25 mouse cellular contexts compared by ENCODE assay signal in genomic region chr2:103992162-103992561, GRCm38 (mm10). TPM values are rescaled to one million over a fixed set of nuclear protein-coding genes. Genes with fewer than 3 reads are reported as not detected.
A peak's percentile ranks its signal among the peaks of the same experiment; 100 is the strongest.
DNase-seq lines count a peak whose midpoint lies in the region; ATAC-seq and TF ChIP-seq lines count a peak whose summit lies in the region.
"Had no signal": no experiment of that assay in that cellular context is flagged by ENCODE, and none has a peak within 500 bp of the region (broad histone marks: within the 10 kb centered on the region; RNA-seq: fewer than 3 reads in every experiment).

No protein-coding gene starts in this region.

- no peak overlapping the region for H3K9ac ChIP-seq in neural tube, embryonic 12.5 days
- H3K9ac ChIP-seq in hindbrain, postnatal 0 days (replicated peaks; ENCODE audit: low read length): peak overlapping the region; percentile 9; the same call in 1 of the 2 replicates
- 0 out of 2 replicates have a peak overlapping the region, but pooled peaks have one; percentile 12 for H3K9ac ChIP-seq in neural tube, embryonic 15.5 days (replicated peaks)
- H3K9ac ChIP-seq: heart, embryonic 13.5 days; kidney, embryonic 15.5 days had no signal

- DNase-seq in heart, adult 11 months: peak; percentile 58
- no peak for DNase-seq in heart, adult 8-10 months (ENCODE audit: low spot score)
- DNase-seq in neural tube, embryonic 10.5 days (ENCODE audit: extremely low spot score, low spot score): no peak
- peak; percentile 14 for DNase-seq in hindbrain, postnatal 0 days (ENCODE audit: low spot score)
- no peak for DNase-seq in left cerebral cortex, adult 9 months (ENCODE audit: low spot score in 2 of 2)
- no peak for DNase-seq in left cerebral cortex, postnatal 14 days (ENCODE audit: low spot score in 2 of 2)
- DNase-seq: adrenal gland, adult 8-10 months; heart, adult 18-20 months; heart, postnatal 14 days; kidney, adult 11 months; kidney, postnatal 36 days; liver; lung, postnatal 4 days; thymus, adult 18-20 months; thymus, postnatal 4 days had no signal

- H3K4me2 ChIP-seq in neural tube, embryonic 12.5 days (replicated peaks): peak overlapping the region; percentile 30; the same call in 1 of the 2 replicates
- H3K4me2 ChIP-seq in hindbrain, postnatal 0 days (ENCODE audit: low read depth, low read length): peak overlapping the region; percentile 22
- H3K4me2 ChIP-seq in neural tube, embryonic 15.5 days: peak overlapping the region; percentile 42
- H3K4me2 ChIP-seq: heart, embryonic 13.5 days; kidney, embryonic 15.5 days had no signal

- 74% methylated on average over 9 of the region's 9 CpGs for WGBS in neural tube, embryonic 12.5 days
- WGBS in hindbrain, postnatal 0 days: 50% methylated on average over 9 of the region's 9 CpGs
- 41% methylated on average over 9 of the region's 9 CpGs for WGBS in neural tube, embryonic 15.5 days

- H3K9me3 ChIP-seq in neural tube, embryonic 12.5 days: no peaks in the 10 kb centered on the region
- H3K9me3 ChIP-seq in hindbrain, postnatal 0 days (ENCODE audit: low read length): no peaks in the 10 kb centered on the region
- H3K9me3 ChIP-seq in neural tube, embryonic 15.5 days (replicated peaks): no peaks in the 10 kb centered on the region
- H3K9me3 ChIP-seq: heart, embryonic 13.5 days; kidney, embryonic 15.5 days had no signal

- H3K4me1 ChIP-seq in neural tube, embryonic 12.5 days: peaks cover 5% of the 10 kb centered on the region; the same call in 1 of the 2 replicates
- no peaks in the 10 kb centered on the region for H3K4me1 ChIP-seq in hindbrain, postnatal 0 days (ENCODE audit: insufficient read depth, low read length)
- peaks cover 14% of the 10 kb centered on the region for H3K4me1 ChIP-seq in neural tube, embryonic 15.5 days
- H3K4me1 ChIP-seq: heart, embryonic 13.5 days; kidney, embryonic 15.5 days had no signal

- H3K27ac ChIP-seq in neural tube, embryonic 12.5 days: no peak overlapping the region
- H3K27ac ChIP-seq in hindbrain, postnatal 0 days: peak overlapping the region; percentile 58
- H3K27ac ChIP-seq in neural tube, embryonic 15.5 days (replicated peaks): peak overlapping the region; percentile 79
- H3K27ac ChIP-seq: heart, embryonic 13.5 days; kidney, embryonic 15.5 days had no signal

- no peak; the same call in 1 of the 2 replicates for ATAC-seq in neural tube, embryonic 12.5 days (ENCODE audit: low FRiP score, low read depth)
- peak; percentile 56; the same call in 1 of the 2 replicates for ATAC-seq in hindbrain, postnatal 0 days
- ATAC-seq in neural tube, embryonic 15.5 days (ENCODE audit: low FRiP score): peak; percentile 62
- ATAC-seq: activated CD4-positive, CD25-positive, alpha-beta regulatory T cell, adult 4 months had no signal

- no peak overlapping the region for H3K4me3 ChIP-seq in neural tube, embryonic 12.5 days
- H3K4me3 ChIP-seq in hindbrain, postnatal 0 days (ENCODE audit: low read length): no peak overlapping the region
- peak overlapping the region; percentile 5; the same call in 1 of the 2 replicates for H3K4me3 ChIP-seq in neural tube, embryonic 15.5 days (replicated peaks)
- H3K4me3 ChIP-seq: heart, embryonic 13.5 days; kidney, embryonic 15.5 days had no signal

- TF ChIP-seq CTCF in hindbrain, postnatal 0 days (IDR thresholded peaks at IDR 0.05; ENCODE audit: low read depth): no peak

- no peaks in the 10 kb centered on the region for H3K27me3 ChIP-seq in neural tube, embryonic 12.5 days (replicated peaks)
- no peaks in the 10 kb centered on the region for H3K27me3 ChIP-seq in hindbrain, postnatal 0 days (ENCODE audit: insufficient read depth, low read length)
- no peaks in the 10 kb centered on the region for H3K27me3 ChIP-seq in neural tube, embryonic 15.5 days (replicated peaks)

- intact Hi-C loops in left cerebral cortex, postnatal 14 days (cut with DNase I): loop anchor here (10.0 kb wide), 1 partner anchor 197 kb away; the partner anchor contains the start of gene Caprin1

- no peaks in the 10 kb centered on the region for H3K36me3 ChIP-seq in neural tube, embryonic 12.5 days
- no peaks in the 10 kb centered on the region for H3K36me3 ChIP-seq in hindbrain, postnatal 0 days (ENCODE audit: insufficient read depth, low read length)
- H3K36me3 ChIP-seq in neural tube, embryonic 15.5 days: no peaks in the 10 kb centered on the region
- H3K36me3 ChIP-seq: heart, embryonic 13.5 days; kidney, embryonic 15.5 days had no signal

RNA-seq across cellular contexts. Expression of gene Lmo2, which starts 34.4 kb away (rescaled TPM):
- total RNA-seq in heart, adult 8-10 months (2022): 10 to 100 TPM; 25.6 to 27.7 (median 26.0) TPM
- polyA plus RNA-seq in neural tube, embryonic 12.5 days (2016; fragmentation: Nextera tagmentation; extraction: Ambion mirVana): 44.2 and 46.3 TPM in 2 replicates
- 25.7 and 28.0 TPM in 2 replicates for total RNA-seq in hindbrain, postnatal 0 days (2014; rRNA removed)
- polyA plus RNA-seq in hindbrain, postnatal 0 days (2015; fragmentation: Nextera tagmentation; extraction: Ambion mirVana): 31.2 TPM in 2 replicates
- polyA plus RNA-seq in neural tube, embryonic 15.5 days (2015; fragmentation: Nextera tagmentation; extraction: Ambion mirVana): 49.6 and 55.4 TPM in 2 replicates
- total RNA-seq in left cerebral cortex, postnatal 14 days (2021): 10 to 100 TPM; 19.0 to 21.9 TPM

RNA-seq across cellular contexts. Expression of gene Fbxo3, which starts 35.4 kb away (rescaled TPM):
- 10 to 100 TPM; 51.5 to 57.2 (median 52.1) TPM for total RNA-seq in heart, adult 8-10 months (2022)
- polyA plus RNA-seq in neural tube, embryonic 12.5 days (2016; fragmentation: Nextera tagmentation; extraction: Ambion mirVana): 53.7 and 57.6 TPM in 2 replicates
- total RNA-seq in hindbrain, postnatal 0 days (2014; rRNA removed): 59.5 and 70.6 TPM in 2 replicates
- polyA plus RNA-seq in hindbrain, postnatal 0 days (2015; fragmentation: Nextera tagmentation; extraction: Ambion mirVana): 65.1 and 67.0 TPM in 2 replicates
- 70.0 and 70.9 TPM in 2 replicates for polyA plus RNA-seq in neural tube, embryonic 15.5 days (2015; fragmentation: Nextera tagmentation; extraction: Ambion mirVana)
- total RNA-seq in left cerebral cortex, postnatal 14 days (2021): 10 to 100 TPM; 52.2 to 53.6 TPM

RNA-seq across cellular contexts. Expression of gene 4931422A03Rik, which starts 36.0 kb away (rescaled TPM):
- total RNA-seq in heart, adult 8-10 months (2022): not detected
- 2.2 and 2.7 TPM in 2 replicates for polyA plus RNA-seq in neural tube, embryonic 12.5 days (2016; fragmentation: Nextera tagmentation; extraction: Ambion mirVana)
- not detected in 2 replicates for total RNA-seq in hindbrain, postnatal 0 days (2014; rRNA removed)
- polyA plus RNA-seq in hindbrain, postnatal 0 days (2015; fragmentation: Nextera tagmentation; extraction: Ambion mirVana): 1.9 and 2.5 TPM in 2 replicates
- 2.5 and 3.1 TPM in 2 replicates for polyA plus RNA-seq in neural tube, embryonic 15.5 days (2015; fragmentation: Nextera tagmentation; extraction: Ambion mirVana)
- total RNA-seq in left cerebral cortex, postnatal 14 days (2021): not detected
- total RNA-seq: adrenal gland, adult 8-10 months; gastrocnemius, adult 8-10 months; heart, adult 18-20 months; heart, postnatal 14 days; left cerebral cortex, postnatal 36 days had no signal
- polyA plus RNA-seq: cerebellum, adult 2 months; frontal cortex, adult 2 months; small intestine, adult 2 months had no signal

Comparison
In these comparisons a context has a peak if more than half of its experiments do, and no peak if none do; other contexts are left out.
1. DNase-seq: peak in heart, adult 11 months (single experiment) and hindbrain, postnatal 0 days (single experiment); none in heart, adult 8-10 months (single experiment), neural tube, embryonic 10.5 days (single experiment), left cerebral cortex, adult 9 months (0 of 2) and left cerebral cortex, postnatal 14 days (0 of 2).
2. Peak in every context shown above with its lines, with median percentiles within 50 percentile points of each other: H3K4me2 ChIP-seq.